Mouse (Mus musculus): ENCODE measurements at regions not wholly inside any gene's neighbourhood (a gene's known extent, or its start where the extent isn't known, plus 50 kb on each side); places are given as distances from the start of the nearest gene placed in this dataset.
"Not testable (repeated sequence)": the region's sequence is repeated elsewhere in the genome, so short reads cannot be mapped to it uniquely, and the experiment has no call there.

DNA sequence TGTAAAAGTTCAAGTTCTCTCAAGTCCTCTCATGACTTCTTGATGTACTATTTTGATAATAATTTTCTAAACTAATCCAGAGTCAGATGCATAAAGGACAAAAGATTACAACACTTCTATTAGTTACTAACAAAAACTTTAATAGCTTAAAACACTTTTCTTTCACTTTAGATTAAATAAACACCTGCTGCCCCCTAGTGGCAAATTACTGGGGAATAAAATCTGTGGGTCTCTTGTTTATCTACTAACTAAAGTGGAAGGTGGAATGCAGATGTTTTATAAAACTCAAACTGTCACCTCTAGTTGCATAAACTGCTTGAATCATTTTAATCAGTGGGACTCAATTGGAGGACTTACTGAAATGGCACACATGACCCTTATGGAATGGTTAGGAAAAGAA is 1129.0 kb downstream of the Galc start:
- H3K27me3 ChIP-seq (ENCODE audit: control insufficient read depth, insufficient read depth, low read length) = no peaks in the 10 kb centered on the region
- no peaks in the 10 kb centered on the region for H3K36me3 ChIP-seq (ENCODE audit: control insufficient read depth, insufficient read depth, low read length)
- peak; percentile 78 for DNase-seq (ENCODE audit: low spot score)
- no peak overlapping the region for H3K4me3 ChIP-seq (replicated peaks; ENCODE audit: low read length)
- H3K27ac ChIP-seq (replicated peaks; ENCODE audit: low read depth, low read length) = no peak overlapping the region
- no peaks in the 10 kb centered on the region for H3K9me3 ChIP-seq (ENCODE audit: control insufficient read depth, low read length)
- no peaks in the 10 kb centered on the region for H3K4me1 ChIP-seq (ENCODE audit: control insufficient read depth, insufficient read depth, low read length)
- no peak for ATAC-seq (ENCODE audit: low FRiP score, low read depth)
- H3K9ac ChIP-seq (ENCODE audit: low read depth, low read length, severe bottlenecking) = no peak overlapping the region
- no peak overlapping the region for H3K4me2 ChIP-seq (replicated peaks; ENCODE audit: low read depth, low read length, severe bottlenecking)
- no peak for TF ChIP-seq POLR2A (IDR thresholded peaks at IDR 0.05; ENCODE audit: borderline replicate concordance, extremely low read depth, insufficient read depth, insufficient read length)

DNA sequence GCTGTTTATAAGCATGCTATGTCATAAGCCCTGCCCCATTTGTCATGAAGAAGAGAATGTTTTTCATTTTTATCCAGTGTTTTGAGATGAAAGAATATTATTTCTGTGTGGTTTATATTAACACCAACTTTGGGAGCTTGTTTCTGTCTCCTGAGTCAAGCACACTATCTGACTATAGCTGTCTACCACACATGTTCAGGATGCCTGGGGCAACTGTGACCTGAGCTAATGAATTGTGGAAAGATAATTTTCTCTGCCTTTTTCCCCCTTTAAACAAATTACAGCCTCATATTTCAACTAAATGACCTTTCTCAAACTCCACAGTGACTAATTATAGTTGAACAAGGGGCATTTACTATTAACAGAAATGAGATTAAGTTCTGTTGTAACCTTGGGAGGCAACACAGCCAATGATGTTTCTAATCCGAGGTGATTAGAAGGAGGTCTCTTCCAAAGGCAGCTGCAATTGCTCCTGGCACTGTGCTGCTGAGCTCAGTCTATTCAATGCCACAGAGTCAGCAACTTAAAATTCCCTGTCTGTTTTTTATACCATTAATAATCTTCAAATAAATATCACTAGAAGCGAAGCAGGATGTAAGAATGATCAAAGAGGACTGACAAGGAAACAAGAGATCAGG is 1168.6 kb downstream of the Galc start:
- Histone ChIP-seq H3K27me3 (ENCODE audit: control insufficient read depth, insufficient read depth, low read length) (no peaks in the 10 kb centered on the region), H3K9ac (ENCODE audit: low read depth, low read length, severe bottlenecking) (no peak overlapping the region), H3K4me3 (replicated peaks; ENCODE audit: low read length) (no peak overlapping the region), H3K9me3 (ENCODE audit: control insufficient read depth, low read length) (no peaks in the 10 kb centered on the region), H3K4me1 (ENCODE audit: control insufficient read depth, insufficient read depth, low read length) (no peaks in the 10 kb centered on the region), H3K36me3 (ENCODE audit: control insufficient read depth, insufficient read depth, low read length) (no peaks in the 10 kb centered on the region), H3K27ac (replicated peaks; ENCODE audit: low read depth, low read length) (no peak overlapping the region), H3K4me2 (replicated peaks; ENCODE audit: low read depth, low read length, severe bottlenecking) (no peak overlapping the region)
- no peak for TF ChIP-seq POLR2A (IDR thresholded peaks at IDR 0.05; ENCODE audit: borderline replicate concordance, extremely low read depth, insufficient read depth, insufficient read length)
- ATAC-seq (ENCODE audit: low FRiP score, low read depth) (no peak), DNase-seq (ENCODE audit: low spot score) (no peak)
- WGBS = 21% methylated on average over 2 of the region's 2 CpGs

DNA sequence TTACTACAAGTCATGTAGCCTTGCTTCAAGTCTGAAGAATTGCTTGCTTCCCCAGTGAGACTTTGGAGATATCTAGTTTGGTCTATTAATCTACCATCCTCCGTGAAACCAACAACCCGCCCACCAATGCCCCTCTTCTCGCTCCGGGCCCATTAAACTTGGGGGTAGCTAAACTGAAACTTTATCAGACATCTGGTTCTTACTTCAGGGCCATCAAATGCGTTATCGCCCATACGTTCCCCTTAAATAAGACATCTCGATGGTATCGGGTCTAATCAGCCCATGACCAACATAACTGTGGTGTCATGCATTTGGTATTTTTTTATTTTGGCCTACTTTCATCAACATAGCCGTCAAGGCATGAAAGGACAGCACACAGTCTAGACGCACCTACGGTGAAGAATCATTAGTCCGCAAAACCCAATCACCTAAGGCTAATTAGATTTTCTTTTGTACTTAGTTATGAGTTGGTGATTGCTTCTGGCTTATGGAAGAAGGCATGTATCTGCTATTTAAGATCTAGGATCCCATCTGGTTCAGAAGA is 1197.8 kb downstream of the Galc start:
- WGBS = 84% methylated on average over 10 of the region's 13 CpGs
- H3K27ac ChIP-seq (replicated peaks; ENCODE audit: low read depth, low read length); H3K4me3 ChIP-seq (replicated peaks; ENCODE audit: low read length); H3K4me1 ChIP-seq (ENCODE audit: control insufficient read depth, insufficient read depth, low read length); H3K9ac ChIP-seq (ENCODE audit: low read depth, low read length, severe bottlenecking); H3K36me3 ChIP-seq (ENCODE audit: control insufficient read depth, insufficient read depth, low read length); H3K4me2 ChIP-seq (replicated peaks; ENCODE audit: low read depth, low read length, severe bottlenecking); DNase-seq (ENCODE audit: low spot score); H3K27me3 ChIP-seq (ENCODE audit: control insufficient read depth, insufficient read depth, low read length); H3K9me3 ChIP-seq (ENCODE audit: control insufficient read depth, low read length): not testable (repeated sequence)
- ATAC-seq (ENCODE audit: low FRiP score, low read depth) = peak; percentile 100

DNA sequence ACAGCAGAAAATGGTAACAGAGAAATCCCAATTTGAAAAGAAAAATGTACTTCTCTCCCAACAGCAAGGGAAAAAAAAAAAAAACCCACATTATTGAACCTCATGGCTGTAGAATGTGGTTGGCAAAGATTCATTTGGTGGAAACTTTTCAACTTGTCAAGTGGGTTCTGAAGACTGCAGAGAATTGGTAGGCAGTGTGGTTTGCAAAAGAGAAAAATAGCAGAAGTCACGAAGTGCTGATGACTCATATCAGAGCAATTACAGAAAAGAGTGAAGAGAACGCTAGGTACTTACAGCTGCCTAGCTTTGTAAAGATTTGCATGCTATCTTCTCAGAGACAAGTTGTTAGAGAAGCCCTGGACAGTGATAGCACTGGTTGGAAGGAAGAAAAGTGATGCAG is 1211.6 kb downstream of the Galc start:
- Histone ChIP-seq H3K4me2 (replicated peaks; ENCODE audit: low read depth, low read length, severe bottlenecking) (no peak overlapping the region), H3K9ac (ENCODE audit: low read depth, low read length, severe bottlenecking) (no peak overlapping the region), H3K27me3 (ENCODE audit: control insufficient read depth, insufficient read depth, low read length) (no peaks in the 10 kb centered on the region), H3K9me3 (ENCODE audit: control insufficient read depth, low read length) (peaks cover 5% of the 10 kb centered on the region; the same call in 1 of the 2 replicates), H3K4me3 (replicated peaks; ENCODE audit: low read length) (no peak overlapping the region), H3K36me3 (ENCODE audit: control insufficient read depth, insufficient read depth, low read length) (no peaks in the 10 kb centered on the region), H3K27ac (replicated peaks; ENCODE audit: low read depth, low read length) (no peak overlapping the region), H3K4me1 (ENCODE audit: control insufficient read depth, insufficient read depth, low read length) (no peaks in the 10 kb centered on the region)
- ATAC-seq (ENCODE audit: low FRiP score, low read depth) (no peak), DNase-seq (ENCODE audit: low spot score) (no peak)
- TF ChIP-seq POLR2A (IDR thresholded peaks at IDR 0.05; ENCODE audit: borderline replicate concordance, extremely low read depth, insufficient read depth, insufficient read length) = no peak
- WGBS = 76% methylated on average over 2 of the region's 2 CpGs
